Mouse (Mus musculus): ENCODE results near the gene Pacs2. TPM values are rescaled to one million over a fixed set of nuclear protein-coding genes. Genes with fewer than 3 reads are reported as not detected.

Gene Pacs2
- polyA plus RNA-seq, 1 experiment from 2014 or later = 5.2 TPM

GRCm38 (mm10) chr12:113013021-113013491 lies 1.3 kb upstream of the Pacs2 start:
- Histone ChIP-seq H3K4me1 (replicated peaks) (peaks cover 51% of the 10 kb centered on the region), H3K9ac (peak overlapping the region; percentile 81), H3K4me3 (replicated peaks) (0 out of 2 replicates have a peak overlapping the region, but pooled peaks have one; percentile 93), H3K9me3 (replicated peaks) (no peaks in the 10 kb centered on the region), H3K36me3 (no peaks in the 10 kb centered on the region), H3K4me2 (peak overlapping the region; percentile 99), H3K27ac (peak overlapping the region; percentile 84), H3K27me3 (no peaks in the 10 kb centered on the region)
- ATAC-seq (ENCODE audit: low read depth) (no peak), DNase-seq (no peak)
- 64% methylated on average over 3 of the region's 3 CpGs for WGBS (ENCODE audit: insufficient replicate concordance)

GRCm38 (mm10) chr12:113014561-113015556 lies 551 bp downstream of the Pacs2 start:
- H3K9me3 ChIP-seq (replicated peaks) = no peaks in the 10 kb centered on the region
- no peaks in the 10 kb centered on the region for H3K36me3 ChIP-seq
- H3K27me3 ChIP-seq = no peaks in the 10 kb centered on the region
- peaks cover 56% of the 10 kb centered on the region for H3K4me1 ChIP-seq (replicated peaks)
- under 1% methylated on average over 64 of the region's 64 CpGs for WGBS (ENCODE audit: insufficient replicate concordance)
- H3K9ac ChIP-seq = peak overlapping the region; percentile 95
- peak; percentile 56 for DNase-seq
- H3K4me2 ChIP-seq = peak overlapping the region; percentile 99
- peak overlapping the region; percentile 93 for H3K4me3 ChIP-seq (replicated peaks)
- peak; percentile 56 for ATAC-seq (ENCODE audit: low read depth)
- peak overlapping the region; percentile 81 for H3K27ac ChIP-seq

- Histone ChIP-seq H3K4me3 (replicated peaks) (peak overlapping the region; percentile 93), H3K27ac (no peak overlapping the region), H3K9me3 (replicated peaks) (no peaks in the 10 kb centered on the region), H3K4me2 (peak overlapping the region; percentile 99), H3K4me1 (replicated peaks) (peaks cover 56% of the 10 kb centered on the region), H3K27me3 (no peaks in the 10 kb centered on the region), H3K36me3 (peaks cover 8% of the 10 kb centered on the region), H3K9ac (peak overlapping the region; percentile 95)
- no peak for ATAC-seq (ENCODE audit: low read depth)
- WGBS (ENCODE audit: insufficient replicate concordance) = 74% methylated on average over 4 of the region's 4 CpGs
- DNase-seq = no peak
Measured at GRCm38 (mm10) chr12:113015956-113016355, 1.6 kb downstream of the Pacs2 start.

GRCm38 (mm10) chr12:113016976-113017375 lies 2.7 kb downstream of the Pacs2 start:
- no peaks in the 10 kb centered on the region for H3K27me3 ChIP-seq
- no peak overlapping the region for H3K27ac ChIP-seq
- no peak overlapping the region for H3K4me3 ChIP-seq (replicated peaks)
- H3K4me1 ChIP-seq (replicated peaks) = peaks cover 54% of the 10 kb centered on the region
- H3K36me3 ChIP-seq = peaks cover 11% of the 10 kb centered on the region
- WGBS (ENCODE audit: insufficient replicate concordance) = 70% methylated on average over 8 of the region's 8 CpGs
- H3K9ac ChIP-seq = no peak overlapping the region
- ATAC-seq (ENCODE audit: low read depth) = no peak
- no peak for DNase-seq
- peak overlapping the region; percentile 3; the same call in 1 of the 2 replicates for H3K4me2 ChIP-seq
- H3K9me3 ChIP-seq (replicated peaks) = no peaks in the 10 kb centered on the region

GRCm38 (mm10) chr12:113017429-113017984 lies 3.2 kb downstream of the Pacs2 start:
- Histone ChIP-seq H3K4me1 (replicated peaks) (peaks cover 53% of the 10 kb centered on the region), H3K9ac (0 out of 2 replicates have a peak overlapping the region, but pooled peaks have one; percentile 11), H3K27me3 (no peaks in the 10 kb centered on the region), H3K9me3 (replicated peaks) (no peaks in the 10 kb centered on the region), H3K4me3 (replicated peaks) (no peak overlapping the region), H3K4me2 (no peak overlapping the region), H3K27ac (no peak overlapping the region), H3K36me3 (peaks cover 14% of the 10 kb centered on the region)
- 76% methylated on average over 9 of the region's 9 CpGs for WGBS (ENCODE audit: insufficient replicate concordance)
- DNase-seq (no peak), ATAC-seq (ENCODE audit: low read depth) (no peak)

GRCm38 (mm10) chr12:113018763-113019162 lies 4.5 kb downstream of the Pacs2 start:
- H3K4me2 ChIP-seq = no peak overlapping the region
- H3K9me3 ChIP-seq (replicated peaks) = no peaks in the 10 kb centered on the region
- no peak overlapping the region for H3K9ac ChIP-seq
- ATAC-seq (ENCODE audit: low read depth) (no peak), DNase-seq (no peak)
- WGBS (ENCODE audit: insufficient replicate concordance) = 75% methylated on average over 4 of the region's 4 CpGs
- H3K4me3 ChIP-seq (replicated peaks) = no peak overlapping the region
- H3K36me3 ChIP-seq = peaks cover 19% of the 10 kb centered on the region
- H3K27ac ChIP-seq = no peak overlapping the region
- H3K27me3 ChIP-seq = no peaks in the 10 kb centered on the region
- peaks cover 47% of the 10 kb centered on the region for H3K4me1 ChIP-seq (replicated peaks)

GRCm38 (mm10) chr12:113021488-113021887 lies 7.2 kb downstream of the Pacs2 start:
- ATAC-seq (ENCODE audit: low read depth) (no peak), DNase-seq (no peak)
- Histone ChIP-seq H3K4me1 (replicated peaks) (peaks cover 27% of the 10 kb centered on the region), H3K9me3 (replicated peaks) (no peaks in the 10 kb centered on the region), H3K9ac (no peak overlapping the region), H3K27me3 (no peaks in the 10 kb centered on the region), H3K4me2 (no peak overlapping the region), H3K4me3 (replicated peaks) (no peak overlapping the region), H3K27ac (no peak overlapping the region), H3K36me3 (peaks cover 38% of the 10 kb centered on the region)

- Histone ChIP-seq H3K4me3 (replicated peaks) (no peak overlapping the region), H3K27ac (no peak overlapping the region), H3K9ac (no peak overlapping the region), H3K27me3 (no peaks in the 10 kb centered on the region), H3K4me2 (no peak overlapping the region), H3K9me3 (replicated peaks) (no peaks in the 10 kb centered on the region), H3K4me1 (replicated peaks) (peaks cover 11% of the 10 kb centered on the region), H3K36me3 (peaks cover 54% of the 10 kb centered on the region)
- no peak for ATAC-seq (ENCODE audit: low read depth)
- 54% methylated on average over 4 of the region's 4 CpGs for WGBS (ENCODE audit: insufficient replicate concordance)
- DNase-seq = no peak
Measured at GRCm38 (mm10) chr12:113023082-113023481, 8.8 kb downstream of the Pacs2 start.

GRCm38 (mm10) chr12:113026557-113026956 lies 12.2 kb downstream of the Pacs2 start:
- Histone ChIP-seq H3K27ac (no peak overlapping the region), H3K9ac (no peak overlapping the region), H3K4me1 (replicated peaks) (peaks cover 32% of the 10 kb centered on the region), H3K9me3 (replicated peaks) (no peaks in the 10 kb centered on the region), H3K4me3 (replicated peaks) (no peak overlapping the region), H3K27me3 (no peaks in the 10 kb centered on the region), H3K36me3 (peaks cover 49% of the 10 kb centered on the region), H3K4me2 (no peak overlapping the region)
- ATAC-seq (ENCODE audit: low read depth) (no peak), DNase-seq (no peak)
- 96% methylated on average over 1 of the region's 1 CpGs for WGBS (ENCODE audit: insufficient replicate concordance)

- Histone ChIP-seq H3K4me1 (replicated peaks) (peaks cover 42% of the 10 kb centered on the region), H3K36me3 (peaks cover 46% of the 10 kb centered on the region), H3K27ac (no peak overlapping the region), H3K4me2 (no peak overlapping the region), H3K9me3 (replicated peaks) (no peaks in the 10 kb centered on the region), H3K9ac (no peak overlapping the region), H3K4me3 (replicated peaks) (no peak overlapping the region), H3K27me3 (no peaks in the 10 kb centered on the region)
- DNase-seq (no peak), ATAC-seq (ENCODE audit: low read depth) (no peak)
- 80% methylated on average over 2 of the region's 2 CpGs for WGBS (ENCODE audit: insufficient replicate concordance)
Measured at GRCm38 (mm10) chr12:113027495-113027894, 13.2 kb downstream of the Pacs2 start.

GRCm38 (mm10) chr12:113028067-113028466 lies 13.8 kb downstream of the Pacs2 start:
- Histone ChIP-seq H3K9me3 (replicated peaks) (no peaks in the 10 kb centered on the region), H3K27ac (no peak overlapping the region), H3K4me3 (replicated peaks) (no peak overlapping the region), H3K4me1 (replicated peaks) (peaks cover 43% of the 10 kb centered on the region), H3K27me3 (no peaks in the 10 kb centered on the region), H3K9ac (no peak overlapping the region), H3K36me3 (peaks cover 49% of the 10 kb centered on the region), H3K4me2 (no peak overlapping the region)
- ATAC-seq (ENCODE audit: low read depth) (no peak), DNase-seq (no peak)
- 71% methylated on average over 5 of the region's 5 CpGs for WGBS (ENCODE audit: insufficient replicate concordance)

All from liver, embryonic 13.5 days (tissue).